Mouse (Mus musculus) induced T-regulatory cell, adult 2 months (primary cell): ENCODE data around the gene C4b.
"Not testable (repeated sequence)": the region's sequence is repeated elsewhere in the genome, so short reads cannot be mapped to it uniquely, and the experiment has no call there.

Source experiments
- DNase-seq: peaks from one replicate; pipeline ENCODE4 v3.0.0-alpha.2; 2012; ENCODE audit warnings: low read depth

Gene C4b

DNA sequence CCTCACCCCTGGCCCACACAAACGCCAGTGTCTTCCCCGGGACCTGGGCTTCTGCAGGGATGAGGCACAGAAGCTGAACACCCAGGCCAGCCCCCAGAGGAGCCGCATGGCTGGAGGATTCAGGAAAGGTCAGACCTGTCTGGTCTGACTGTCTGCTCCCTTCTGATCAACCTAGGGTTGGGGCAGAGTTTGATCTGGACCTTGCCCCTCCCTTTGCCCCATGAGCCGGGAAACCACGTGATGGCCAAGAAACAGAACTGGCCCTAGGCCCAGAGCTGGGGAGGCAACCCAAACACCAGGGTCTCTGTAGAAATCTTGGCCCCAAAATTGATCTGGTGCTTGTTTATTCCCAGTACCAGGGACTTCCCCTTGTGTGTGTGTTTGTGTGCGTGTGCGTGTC is at the start of gene C4b:
TSS of gene C4b (minus strand) at position 164 of the 400 bp plus-strand sequence.
- DNase-seq: no peak

DNA sequence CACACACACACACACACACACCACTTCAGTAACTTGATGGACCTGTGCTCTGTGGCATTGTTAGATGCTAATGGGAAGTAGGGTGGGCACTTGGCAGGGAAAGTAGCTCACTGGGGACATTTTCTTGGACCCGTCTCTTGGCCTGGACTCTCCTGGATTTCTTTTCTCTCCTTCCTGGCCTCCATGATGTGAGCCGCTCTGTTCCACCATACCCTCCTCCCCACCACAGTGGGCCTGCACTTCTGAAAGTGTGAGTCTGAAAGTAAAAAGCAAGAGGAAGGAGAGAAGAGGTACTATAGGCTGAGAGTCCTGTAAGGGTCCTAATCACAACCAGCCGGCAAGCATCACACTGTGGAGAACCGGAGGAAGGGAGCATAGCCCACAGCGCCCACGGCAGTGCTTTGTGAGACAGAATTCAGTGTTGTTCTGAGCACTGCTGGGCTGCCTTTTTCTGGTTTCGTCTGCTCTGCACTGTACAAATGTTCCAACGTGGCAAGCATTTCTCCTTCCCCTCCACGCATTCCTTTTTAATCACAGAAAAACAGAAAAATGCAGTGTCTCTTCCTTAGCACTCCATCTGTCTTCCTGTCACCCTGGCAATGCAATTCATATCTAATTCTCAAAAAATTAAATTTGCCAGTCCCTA is 34.1 kb upstream of the C4b start:
- no peak for DNase-seq

DNA sequence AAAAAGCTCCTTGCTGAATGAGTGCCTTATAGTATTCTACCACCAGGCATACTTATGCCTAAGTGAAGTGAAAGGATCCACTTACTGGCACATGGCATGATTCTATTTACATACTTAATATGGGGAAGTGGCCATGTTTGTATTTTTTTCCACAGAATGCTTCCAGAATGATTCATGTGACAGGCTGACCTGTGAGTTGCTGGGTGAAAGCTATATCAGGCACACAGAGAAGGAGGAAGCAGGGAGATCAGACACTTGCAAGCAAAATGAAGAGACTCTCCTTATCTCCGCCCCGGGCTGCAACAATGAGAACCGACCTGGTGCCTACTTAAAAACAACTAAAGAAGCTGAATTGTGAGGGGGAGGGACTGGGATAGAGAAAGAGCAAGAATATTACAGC is 17.8 kb upstream of the C4b start:
- DNase-seq: no peak

DNA sequence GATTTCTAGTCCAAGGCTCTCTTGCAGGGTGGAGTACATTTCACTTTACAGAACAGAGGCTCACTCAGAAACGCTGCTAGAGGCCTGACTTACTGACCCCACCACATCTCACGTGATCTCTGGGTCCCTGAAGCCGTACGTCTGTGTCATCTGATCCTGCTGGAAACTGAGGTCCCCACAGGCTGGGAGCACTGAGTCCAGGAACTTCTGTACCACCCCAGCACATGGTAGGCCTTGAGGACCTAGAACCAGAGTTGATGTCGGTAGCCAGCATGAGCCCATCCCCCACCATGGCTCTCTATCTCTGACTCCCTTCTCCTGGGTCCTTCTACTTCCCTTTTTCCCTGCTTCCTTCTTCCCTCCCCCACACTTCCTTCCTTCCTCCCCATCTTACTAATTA is 2.8 kb upstream of the C4b start:
- no peak for DNase-seq

DNA sequence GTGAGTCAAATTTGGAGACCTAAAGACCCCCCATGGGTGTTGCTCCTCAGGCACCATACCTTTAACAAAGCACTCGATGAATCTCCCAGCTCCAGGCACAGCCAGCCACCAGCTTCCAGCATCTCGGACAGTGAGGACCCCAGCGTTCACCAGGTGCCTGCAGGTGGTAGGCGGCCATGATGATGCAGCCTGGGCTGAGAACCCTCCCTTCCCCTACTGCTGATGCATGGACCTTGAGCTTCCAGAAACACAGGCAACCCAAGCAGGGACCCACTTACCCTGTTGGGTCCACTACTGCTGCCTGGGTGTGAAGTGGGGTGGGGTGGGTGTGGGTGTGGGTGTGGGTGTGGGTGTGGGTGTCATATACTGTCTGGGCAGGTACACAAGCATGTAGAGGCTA is 1.5 kb upstream of the C4b start:
- not testable (repeated sequence) for DNase-seq

DNA sequence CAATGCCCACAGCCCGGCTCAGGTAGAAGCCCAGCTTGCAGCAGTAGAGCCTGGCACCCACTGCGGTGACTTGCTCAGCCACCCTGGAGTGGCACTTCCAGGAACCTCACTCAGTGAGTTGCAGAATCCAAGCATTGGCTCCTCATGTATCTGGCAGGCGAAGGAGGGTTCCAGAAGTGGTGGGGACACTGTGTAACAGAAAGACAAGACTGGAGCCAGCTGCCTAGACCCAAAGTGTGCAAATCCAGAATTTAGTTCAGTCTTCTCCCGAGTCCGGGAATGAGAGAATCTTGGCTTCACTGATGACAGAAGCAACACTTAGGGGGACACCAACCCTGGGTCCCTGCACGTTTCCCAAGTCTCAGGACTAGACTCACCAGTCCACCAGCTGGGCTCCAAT is 929 bp upstream of the C4b start:
- DNase-seq: not testable (repeated sequence)

DNA sequence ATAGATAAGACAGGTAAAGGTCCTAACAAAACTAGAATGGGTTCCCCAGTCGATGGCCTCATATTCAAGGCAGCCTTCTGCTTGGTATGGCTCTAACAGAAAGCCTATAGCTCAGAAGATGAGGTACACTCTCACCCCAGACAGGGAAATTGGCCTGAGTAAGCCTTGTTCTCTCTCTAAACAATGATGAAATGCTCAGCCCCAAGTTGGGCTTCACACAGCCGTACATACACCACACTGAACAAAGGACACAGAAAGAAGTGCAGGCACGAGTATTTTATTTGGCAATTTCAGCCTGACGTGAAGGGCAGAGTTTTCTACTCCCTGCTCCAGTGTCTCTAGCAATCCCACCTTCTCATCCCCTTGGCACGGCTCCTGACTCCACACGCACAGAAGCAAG is 524 bp upstream of the C4b start:
- no peak for DNase-seq

DNA sequence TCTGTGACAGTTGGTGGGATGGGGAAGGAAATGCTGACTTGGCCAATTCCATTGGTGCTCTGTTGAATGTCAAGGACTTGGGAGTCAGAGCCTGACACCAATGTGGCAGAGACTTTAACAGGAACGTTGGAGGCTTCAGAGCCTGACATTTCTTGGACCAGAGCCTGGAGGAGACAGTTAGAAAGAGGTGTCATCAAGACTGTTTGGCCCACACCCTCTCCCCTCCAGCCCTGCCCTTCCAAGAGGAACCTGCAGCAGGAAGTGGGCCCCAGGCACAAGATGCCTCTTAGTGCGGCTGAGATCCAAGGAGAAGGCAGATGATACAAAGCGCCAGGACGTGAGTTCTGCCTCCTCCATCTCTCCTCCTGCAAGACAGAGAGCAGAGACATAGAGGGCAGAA is 3.4 kb downstream of the C4b start:
- no peak for DNase-seq

DNA sequence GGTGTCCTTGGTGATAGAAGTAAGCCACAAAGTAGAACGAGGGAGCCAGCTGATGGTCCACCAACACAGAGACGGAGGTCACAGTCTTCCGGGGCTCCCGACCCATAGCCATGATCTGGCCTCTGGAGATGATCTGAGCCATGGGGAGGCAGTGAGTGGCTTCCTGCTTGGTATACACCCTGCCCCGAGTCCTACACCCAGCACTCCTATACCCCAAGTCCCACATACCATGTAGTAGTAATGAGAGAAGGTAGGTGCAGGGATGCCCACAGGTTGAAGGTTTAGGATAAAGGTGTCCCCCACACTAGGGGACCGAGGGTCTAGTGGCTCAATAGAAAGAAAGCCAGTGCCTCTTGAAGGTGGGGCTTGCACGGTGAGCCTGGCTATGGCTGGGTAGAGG is 4.0 kb downstream of the C4b start:
- not testable (repeated sequence) for DNase-seq

DNA sequence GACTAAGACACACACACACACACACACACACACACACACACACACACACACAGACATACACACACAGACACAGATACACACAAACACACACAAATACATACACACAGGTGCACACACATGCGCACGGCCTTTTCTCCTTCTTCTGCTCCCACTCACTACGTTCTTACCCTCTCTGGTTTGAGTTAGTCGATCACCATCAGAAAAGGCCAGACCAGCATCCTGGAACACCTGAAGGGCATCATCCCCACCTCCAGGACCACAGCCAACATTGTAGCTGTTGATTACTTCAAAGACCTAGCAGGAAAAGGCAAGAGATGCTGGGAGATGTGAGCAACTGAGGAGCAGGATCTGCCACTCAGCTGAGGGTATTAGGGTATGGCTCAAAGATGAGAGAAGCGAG is 6.2 kb downstream of the C4b start:
- DNase-seq: not testable (repeated sequence)

DNA sequence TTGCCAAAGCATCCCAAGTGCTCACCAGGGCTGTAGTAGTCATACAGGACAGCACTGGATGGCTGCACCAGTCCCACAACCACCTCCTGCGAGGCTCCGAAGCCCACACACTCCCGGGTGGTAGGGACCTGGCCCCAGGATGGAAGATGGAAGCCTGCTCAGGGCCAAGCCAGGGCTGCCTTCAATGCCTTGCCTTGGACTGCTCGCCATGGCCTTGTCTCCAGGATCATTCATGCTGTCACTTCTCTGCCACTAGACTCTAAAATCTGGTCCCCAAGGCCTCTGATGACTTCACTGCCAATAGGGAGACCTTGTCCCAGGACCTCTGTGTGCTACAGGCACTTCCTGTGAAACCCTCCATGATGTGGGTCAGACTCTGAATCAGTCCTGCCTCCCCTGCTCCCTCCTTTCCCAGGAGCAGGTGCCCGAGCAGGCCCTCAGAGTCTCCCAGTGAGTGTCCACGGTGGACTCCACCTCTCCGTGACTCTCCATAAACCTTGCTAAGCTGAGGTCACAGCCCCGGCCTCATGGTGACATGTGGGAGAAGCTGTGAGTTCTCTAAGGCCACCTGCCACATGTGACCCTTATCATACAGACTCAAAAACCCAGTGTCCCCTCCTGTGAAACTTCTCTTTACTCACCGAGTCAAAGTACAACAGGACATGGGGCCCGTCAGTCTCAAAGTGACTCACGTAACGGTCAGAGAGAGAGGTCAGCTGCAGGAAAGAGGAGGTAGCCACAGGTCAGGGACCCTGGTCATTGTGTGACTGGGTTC is 13.7 kb downstream of the C4b start:
- DNase-seq: not testable (repeated sequence)

DNA sequence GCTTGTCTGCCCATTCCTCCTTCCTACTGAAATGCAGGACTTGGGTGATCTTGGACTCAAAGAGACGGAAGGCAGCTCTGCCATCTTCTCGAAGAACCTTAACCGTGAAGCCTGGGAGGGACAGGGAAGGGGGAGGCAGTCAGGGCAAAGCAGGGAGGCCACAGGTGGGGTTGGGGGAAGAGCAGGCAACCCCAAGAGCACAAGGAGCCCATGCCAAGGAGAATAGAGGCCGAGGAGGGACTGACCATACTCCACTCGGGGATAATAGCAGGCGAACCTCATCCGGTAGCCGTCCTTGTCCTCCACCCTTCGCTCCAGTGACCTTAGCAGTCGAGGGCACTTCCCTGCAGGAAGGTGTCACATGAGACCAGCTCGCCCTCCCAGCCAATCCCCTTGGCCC is 14.5 kb downstream of the C4b start:
- not testable (repeated sequence) for DNase-seq

DNA sequence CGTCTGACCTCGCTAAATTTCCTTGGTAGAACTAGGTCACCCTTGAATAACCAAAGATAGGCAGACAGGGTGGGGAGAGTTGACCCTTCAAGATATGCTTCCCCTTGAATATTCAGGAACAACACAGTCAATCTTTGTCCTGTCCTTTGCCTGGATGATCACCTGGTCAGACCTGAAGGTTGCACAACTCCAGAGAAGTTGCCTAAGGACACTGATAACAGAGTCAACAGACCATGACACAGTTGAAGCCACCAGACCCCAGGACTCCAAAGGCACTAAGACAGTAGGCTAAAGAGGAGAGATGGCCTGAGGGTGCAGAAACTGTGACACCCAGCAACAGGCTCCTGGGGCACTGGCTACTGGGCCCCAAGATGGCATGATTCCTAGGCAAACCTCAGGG is 15.8 kb downstream of the C4b start:
- DNase-seq: no peak

DNA sequence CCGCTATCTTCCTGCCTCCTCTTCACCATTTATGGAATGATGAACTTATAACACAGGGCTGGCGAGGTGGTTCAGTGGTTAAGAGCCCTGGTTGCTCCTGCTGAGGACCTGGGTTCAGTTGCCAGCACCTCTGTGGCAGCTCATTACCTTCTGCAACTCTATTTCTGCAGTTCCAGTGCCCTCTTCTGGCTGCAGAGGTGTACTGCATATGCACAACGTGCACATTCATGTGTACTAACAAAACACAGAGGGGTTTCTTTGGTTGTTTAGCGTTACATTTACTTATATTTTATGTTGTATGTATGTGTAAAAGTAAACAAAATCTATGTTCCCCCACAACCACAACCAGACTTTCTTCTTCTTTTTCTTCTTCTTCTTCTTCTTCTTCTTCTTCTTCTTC is 20.6 kb downstream of the C4b start:
- DNase-seq: no peak

DNA sequence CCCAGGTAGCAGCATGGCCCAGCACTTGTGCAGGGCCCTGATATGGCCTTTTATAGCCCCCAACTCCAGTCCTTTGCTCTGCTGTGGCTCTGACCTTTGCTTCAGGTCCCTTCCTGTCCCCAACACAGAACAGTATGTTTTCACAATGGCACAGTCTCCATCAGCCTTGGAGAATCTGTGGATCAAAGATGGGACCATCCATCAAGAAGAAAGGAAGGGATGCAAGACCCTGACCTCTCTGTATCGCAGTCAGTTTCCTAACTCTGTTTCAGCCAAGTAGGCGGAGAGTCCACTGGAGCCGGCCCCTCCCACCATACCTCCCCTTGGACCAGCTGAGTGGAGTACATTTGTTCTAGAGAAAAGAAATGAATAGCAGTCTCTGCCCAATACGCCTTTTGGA is 21.4 kb downstream of the C4b start:
- not testable (repeated sequence) for DNase-seq

DNA sequence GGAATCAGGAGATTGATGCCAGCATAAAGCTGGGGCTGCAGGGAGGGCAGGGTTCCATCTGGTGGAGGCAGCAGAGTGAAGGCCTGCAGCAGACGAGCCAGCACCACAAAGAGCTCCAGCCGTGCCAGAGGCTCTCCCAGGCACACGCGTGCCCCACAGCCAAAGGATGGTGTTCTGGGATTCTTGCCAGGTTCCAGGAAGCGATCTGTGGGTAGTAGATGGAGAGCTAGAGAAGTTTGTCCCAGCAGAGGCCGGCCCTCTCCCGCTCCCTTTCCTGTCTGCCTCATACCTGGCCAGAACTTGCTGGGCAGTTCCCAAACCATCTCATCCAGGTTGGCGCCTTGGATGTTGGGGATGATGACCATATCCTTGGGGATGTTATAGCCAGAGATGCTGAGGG is 23.8 kb downstream of the C4b start:
- DNase-seq: not testable (repeated sequence)

DNA sequence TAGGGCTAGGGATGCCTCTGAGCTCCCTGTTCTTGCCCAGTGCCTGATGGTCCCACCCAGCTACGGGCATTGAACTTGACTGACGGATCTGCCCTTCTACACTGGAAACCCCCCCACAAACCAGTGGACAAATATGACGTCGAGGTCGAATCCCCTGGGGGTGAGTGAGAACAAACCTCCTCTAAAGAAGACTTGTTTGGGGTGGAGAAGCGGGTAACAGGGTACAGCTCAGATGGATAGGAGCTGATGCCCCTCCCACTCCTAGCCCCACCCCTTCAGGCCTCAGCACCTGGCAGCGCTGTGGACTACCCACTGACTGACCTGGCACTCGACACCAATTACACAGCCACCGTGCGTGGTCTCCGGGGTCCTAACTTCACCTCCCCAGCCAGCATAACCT is 26.3 kb downstream of the C4b start:
- DNase-seq: no peak

DNA sequence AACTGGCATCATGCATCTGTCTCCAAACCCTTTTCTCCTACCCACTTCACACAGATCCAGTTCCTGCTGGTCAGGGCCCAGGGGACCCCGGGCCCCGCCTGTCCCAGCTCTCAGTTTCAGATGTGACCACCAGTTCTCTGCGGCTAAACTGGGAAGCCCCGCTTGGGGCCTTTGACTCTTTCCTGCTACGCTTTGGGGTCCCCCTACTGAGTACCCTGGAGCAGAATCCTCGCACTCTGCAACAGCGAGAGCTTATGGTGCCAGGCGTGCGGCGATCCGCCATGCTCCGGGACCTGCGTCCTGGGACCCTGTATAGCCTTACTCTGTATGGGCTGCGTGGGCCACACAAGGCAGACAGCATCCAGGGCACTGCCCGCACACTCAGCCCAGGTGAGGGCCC is 27.4 kb downstream of the C4b start:
- DNase-seq: no peak

DNA sequence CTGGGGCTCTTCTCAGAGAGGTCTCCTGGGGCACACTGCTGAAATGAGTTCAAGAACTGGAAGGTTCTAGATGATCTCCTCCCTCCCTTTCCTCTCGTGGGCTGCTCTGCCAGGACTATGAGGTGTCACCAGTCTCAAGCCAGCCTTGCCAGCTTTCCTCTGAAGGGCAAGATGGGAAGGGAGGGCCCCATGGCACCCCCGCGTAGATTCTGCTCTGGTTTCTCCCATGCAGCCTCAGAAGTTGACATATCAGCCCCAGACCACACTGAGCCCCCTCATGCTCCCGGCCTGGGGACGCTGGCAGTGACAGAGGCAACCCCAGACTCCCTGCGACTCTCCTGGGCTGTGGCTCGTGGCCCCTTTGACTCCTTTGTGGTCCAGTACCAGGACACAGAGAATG is 28.2 kb downstream of the C4b start:
- not testable (repeated sequence) for DNase-seq

DNA sequence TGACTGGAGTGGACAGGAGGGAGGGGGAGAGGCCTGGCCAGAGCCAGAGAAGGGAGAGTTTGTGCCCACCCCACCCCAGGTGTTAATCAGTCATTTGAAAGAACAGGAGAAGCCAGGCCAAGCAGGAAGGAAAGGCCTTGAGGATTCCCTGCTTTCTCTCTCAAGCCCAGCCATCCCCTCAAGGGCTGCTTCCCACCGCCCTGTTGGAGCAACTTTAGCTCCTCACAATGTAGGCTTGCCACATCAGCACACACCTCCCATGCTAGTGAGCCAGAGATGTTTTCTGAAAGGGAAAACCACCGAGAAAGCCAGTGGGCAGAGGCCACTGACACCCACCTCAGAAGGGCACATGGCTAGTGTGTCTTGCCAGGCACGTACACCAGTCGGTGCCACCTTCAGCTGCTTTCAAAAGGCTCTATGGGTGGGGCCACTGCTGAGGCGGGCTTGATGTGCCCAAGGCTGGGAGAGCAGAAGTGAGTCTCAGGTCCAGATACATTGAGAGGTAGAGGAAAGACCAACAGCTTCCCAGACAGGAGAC is 28.7 kb downstream of the C4b start:
- not testable (repeated sequence) for DNase-seq

DNA sequence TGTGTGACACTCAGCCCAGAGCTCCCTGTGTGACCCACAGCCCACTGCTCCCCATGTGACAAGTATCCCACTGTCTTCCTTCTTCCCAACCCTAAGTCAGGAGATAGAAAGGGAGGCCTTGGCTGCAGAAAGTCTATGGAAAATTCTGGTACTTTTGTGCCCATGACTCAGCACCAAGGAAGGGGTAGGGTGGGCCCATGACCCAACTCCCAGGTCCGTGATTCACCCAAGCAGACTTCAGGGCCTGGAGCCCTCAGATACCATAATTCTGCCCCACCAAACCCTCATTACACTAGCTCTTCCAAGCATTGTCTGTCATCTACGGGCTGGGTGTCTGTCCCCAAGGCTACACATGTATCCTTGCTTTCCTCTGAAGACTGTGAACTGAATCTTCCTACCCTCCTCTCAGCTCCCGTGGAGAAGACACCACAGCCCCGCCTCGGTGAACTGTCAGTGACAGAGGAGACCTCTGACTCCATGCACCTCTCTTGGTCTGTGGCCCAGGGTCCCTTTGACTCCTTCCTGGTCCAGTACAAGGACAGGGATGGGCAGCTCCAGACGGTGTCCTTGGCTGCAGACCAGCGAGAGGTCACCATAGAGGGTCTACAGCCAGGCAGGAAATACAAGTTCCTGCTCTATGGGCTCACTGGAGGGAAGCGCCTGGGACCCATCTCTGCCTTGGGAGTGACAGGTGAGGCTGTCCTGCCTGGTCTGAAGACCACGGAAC is 29.3 kb downstream of the C4b start:
- DNase-seq: not testable (repeated sequence)

DNA sequence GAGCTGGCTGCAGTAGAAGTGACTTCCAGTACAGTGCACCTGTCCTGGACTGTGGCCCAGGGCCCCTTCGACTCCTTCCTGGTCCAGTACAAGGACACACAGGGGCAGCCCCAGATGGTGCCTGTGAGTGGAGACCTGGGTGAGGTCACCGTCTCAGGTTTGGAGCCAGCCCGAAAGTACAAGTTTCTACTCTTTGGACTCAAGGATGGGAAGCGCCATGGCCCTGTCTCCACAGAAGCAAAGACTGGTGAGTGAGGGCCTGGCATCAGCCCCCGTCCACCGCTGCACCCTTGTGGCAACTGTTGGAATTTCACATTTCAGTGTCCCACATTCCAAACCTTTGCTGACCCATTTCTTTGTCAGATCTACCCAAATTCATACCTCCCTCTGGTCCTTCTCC is 30.7 kb downstream of the C4b start:
- peak; percentile 36 for DNase-seq

DNA sequence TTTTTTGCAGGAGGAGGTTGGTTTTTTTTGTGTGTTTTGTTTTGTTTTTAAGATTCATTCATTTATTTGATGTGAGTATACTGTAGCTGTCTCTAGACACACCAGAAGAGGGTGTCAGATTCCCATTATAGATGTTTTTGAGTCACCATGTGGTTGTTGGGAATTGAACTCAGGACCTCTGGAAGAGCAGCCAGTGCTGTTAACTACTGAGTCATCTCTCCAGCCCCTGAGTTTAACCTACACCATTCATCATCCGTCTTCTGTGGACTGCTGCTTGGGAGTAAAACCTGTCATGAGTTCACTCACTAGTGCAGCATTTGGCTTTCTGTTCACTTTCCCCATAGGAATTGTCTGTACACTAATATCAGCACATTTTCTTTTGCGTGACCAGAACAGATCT is 37.2 kb downstream of the C4b start:
- DNase-seq: not testable (repeated sequence)
